Mouse (Mus musculus) hindbrain, embryonic 14.5 days (tissue): Measurements from ENCODE around the gene Aldh1l1. TPM values are rescaled to one million over a fixed set of nuclear protein-coding genes. Genes with fewer than 3 reads are reported as not detected.
A peak's percentile ranks its signal among the peaks of the same experiment; 100 is the strongest.

Source experiments
- ATAC-seq: fragments of 200-750 bp; cut with Nextera tagmentation; 2 replicates; pipeline ENCODE4 v1.8.0; 2017; ENCODE audit warnings: moderate number of reproducible peaks, mild to moderate bottlenecking, moderate TSS enrichment, moderate library complexity; ENCODE audit not compliant: low FRiP score
- DNase-seq: peaks from one replicate; pipeline ENCODE4 v3.0.0-alpha.2; 2015; ENCODE audit warnings: low spot score
- H3K27ac ChIP-seq: fragments of 300-500 bp; sonication (generic); 2 replicates; pipeline ENCODE4 v1.5.1; 2014; ENCODE audit warnings: mild to moderate bottlenecking, moderate library complexity
- H3K27me3 ChIP-seq: fragments of 300-500 bp; sonication (generic); 2 replicates; pipeline ENCODE4 v1.6.1; 2014; ENCODE audit warnings: mild to moderate bottlenecking, low read length, mixed read lengths; ENCODE audit not compliant: control insufficient read depth, insufficient read depth
- H3K36me3 ChIP-seq: fragments of 300-500 bp; sonication (generic); replicated peaks from 2 replicates; pipeline ENCODE4 v1.6.1; 2014; ENCODE audit not compliant: control insufficient read depth, insufficient read depth
- H3K4me1 ChIP-seq: fragments of 300-500 bp; sonication (generic); replicated peaks from 2 replicates; pipeline ENCODE4 v1.6.1; 2014; ENCODE audit warnings: antibody characterized with exemption, low read length, mixed read lengths; ENCODE audit not compliant: control insufficient read depth, insufficient read depth
- H3K4me2 ChIP-seq: fragments of 300-500 bp; sonication (generic); replicated peaks from 2 replicates; pipeline ENCODE4 v1.6.1; 2014; ENCODE audit warnings: mild to moderate bottlenecking, moderate library complexity
- H3K4me3 ChIP-seq: fragments of 300-500 bp; sonication (generic); replicated peaks from 2 replicates; pipeline ENCODE4 v1.5.1; 2014; ENCODE audit warnings: mild to moderate bottlenecking, low read length
- H3K9ac ChIP-seq: fragments of 300-500 bp; sonication (generic); 2 replicates; pipeline ENCODE4 v1.6.1; 2014
- H3K9me3 ChIP-seq: fragments of 300-500 bp; sonication (generic); 2 replicates; pipeline ENCODE4 v1.6.1; 2016; ENCODE audit warnings: low read length; ENCODE audit not compliant: control insufficient read depth
- whole genome bisulfite sequencing: fragments of 180-500 bp; shearing (Covaris S2); extraction: QIAGEN DNeasy Blood & Tissue Kit; methylation state at CpG from one replicate; pipeline ENCODE4 v1.1.7; 2014; 5-methylcytosine and 5-hydroxymethylcytosine counted together
- polyA plus RNA-seq: library from polyadenylated mRNA; unstranded; fragments of >200 nt; fragmentation: Nextera tagmentation; extraction: Ambion mirVana; gene quantifications from 2 replicates; pipeline ENCODE4 v1.2.1, GENCODE M21; 2014

Aldh1l1 gene
- polyA plus RNA-seq, 1 experiment from 2014 or later: 47.0 TPM

DNA sequence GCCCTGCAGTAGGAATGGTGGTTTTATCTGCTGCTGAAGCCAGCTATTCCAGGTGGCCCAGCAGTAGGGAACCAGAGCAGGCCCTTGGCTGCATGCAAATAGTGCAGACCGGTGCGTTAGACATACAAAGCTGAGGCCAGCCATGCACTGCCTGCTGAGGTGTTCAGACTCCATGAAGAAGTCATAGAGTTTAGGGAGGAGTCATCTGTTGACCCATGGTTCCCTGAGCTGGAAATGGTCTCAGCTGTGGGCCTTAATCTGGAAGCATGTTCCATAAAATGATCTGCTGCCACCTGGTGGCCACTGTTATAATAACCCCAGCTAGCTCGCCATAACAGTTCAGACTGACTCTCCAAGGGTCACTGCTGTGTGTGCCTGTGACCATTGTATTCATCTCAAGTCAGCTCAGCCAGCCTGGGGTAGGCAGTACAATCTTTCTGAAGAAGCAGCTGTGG lies 89.1 kb downstream of the Aldh1l1 start:
- Histone ChIP-seq H3K4me2 (no peak overlapping the region), H3K27me3 (no peaks in the 10 kb centered on the region), H3K36me3 (no peaks in the 10 kb centered on the region), H3K27ac (no peak overlapping the region), H3K4me1 (no peaks in the 10 kb centered on the region; the same call in 1 of the 2 replicates), H3K4me3 (no peak overlapping the region), H3K9me3 (no peaks in the 10 kb centered on the region), H3K9ac (no peak overlapping the region)
- ATAC-seq (peak; percentile 71), DNase-seq (peak; percentile 96)
- WGBS: 21% methylated on average over 3 of the region's 3 CpGs

DNA sequence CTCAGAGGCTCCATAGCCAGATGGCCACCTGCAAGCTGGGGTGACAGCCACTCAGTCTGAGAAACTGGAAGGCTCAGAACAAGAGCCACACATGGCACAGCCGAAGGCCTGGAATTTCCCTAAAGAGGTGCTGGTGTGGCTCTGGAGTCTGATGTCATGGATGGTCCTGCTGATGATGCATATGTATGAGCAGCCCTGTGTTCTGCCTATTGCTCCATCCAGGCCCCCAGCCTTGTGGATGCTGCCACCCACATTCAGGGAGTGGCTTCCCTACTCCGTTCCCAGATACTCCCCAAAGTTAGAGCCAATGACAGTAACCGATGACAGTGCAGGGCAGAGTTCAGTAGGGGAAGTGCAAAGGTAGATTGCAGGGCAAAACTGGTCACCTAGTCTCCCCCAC lies 91.9 kb downstream of the Aldh1l1 start:
- Histone ChIP-seq H3K27me3 (no peaks in the 10 kb centered on the region), H3K4me3 (no peak overlapping the region), H3K36me3 (no peaks in the 10 kb centered on the region), H3K27ac (no peak overlapping the region), H3K4me1 (no peaks in the 10 kb centered on the region; the same call in 1 of the 2 replicates), H3K9ac (no peak overlapping the region), H3K4me2 (no peak overlapping the region), H3K9me3 (no peaks in the 10 kb centered on the region)
- DNase-seq (no peak), ATAC-seq (no peak)
- 45% methylated on average over 3 of the region's 3 CpGs for WGBS

DNA sequence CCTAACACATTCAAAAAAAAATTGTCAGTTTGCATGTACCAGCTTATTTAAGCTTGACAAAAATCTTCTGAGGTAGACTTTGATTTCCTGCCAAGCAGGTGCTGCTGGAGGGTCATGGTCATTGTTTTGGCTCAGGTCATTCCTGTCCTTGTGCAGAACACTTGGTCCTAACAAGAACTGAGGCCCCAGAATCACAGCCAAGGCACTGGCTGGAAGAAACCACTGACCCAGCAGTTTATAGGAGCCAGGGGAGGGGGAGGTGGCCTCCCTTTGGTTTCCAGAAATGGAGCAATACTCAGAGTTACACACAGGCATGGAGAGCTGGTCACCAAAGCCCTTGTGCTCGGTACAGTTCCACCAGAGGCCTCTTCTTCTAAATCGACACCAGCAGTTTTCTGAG lies 96.1 kb downstream of the Aldh1l1 start:
- ATAC-seq (no peak), DNase-seq (no peak)
- 83% methylated on average over 2 of the region's 2 CpGs for WGBS
- no peaks in the 10 kb centered on the region for H3K27me3 ChIP-seq
- H3K4me3 ChIP-seq: no peak overlapping the region
- no peak overlapping the region for H3K4me2 ChIP-seq
- H3K4me1 ChIP-seq: no peaks in the 10 kb centered on the region; the same call in 1 of the 2 replicates
- no peaks in the 10 kb centered on the region for H3K9me3 ChIP-seq
- no peaks in the 10 kb centered on the region for H3K36me3 ChIP-seq
- H3K27ac ChIP-seq: no peak overlapping the region
- no peak overlapping the region for H3K9ac ChIP-seq

GRCm38 (mm10) chr6:90588113-90588512 lies 101.9 kb downstream of the Aldh1l1 start:
- H3K4me3 ChIP-seq: no peak overlapping the region
- H3K27ac ChIP-seq: no peak overlapping the region
- no peaks in the 10 kb centered on the region; the same call in 1 of the 2 replicates for H3K36me3 ChIP-seq
- no peaks in the 10 kb centered on the region for H3K4me1 ChIP-seq
- no peaks in the 10 kb centered on the region for H3K9me3 ChIP-seq
- DNase-seq (no peak), ATAC-seq (no peak)
- H3K9ac ChIP-seq: no peak overlapping the region
- no peak overlapping the region for H3K4me2 ChIP-seq
- WGBS: 75% methylated on average over 5 of the region's 5 CpGs
- no peaks in the 10 kb centered on the region for H3K27me3 ChIP-seq

GRCm38 (mm10) chr6:90590707-90591106 lies 104.5 kb downstream of the Aldh1l1 start:
- DNase-seq (no peak), ATAC-seq (no peak)
- Histone ChIP-seq H3K27ac (no peak overlapping the region), H3K9me3 (no peaks in the 10 kb centered on the region), H3K4me3 (no peak overlapping the region), H3K36me3 (no peaks in the 10 kb centered on the region; the same call in 1 of the 2 replicates), H3K4me2 (no peak overlapping the region), H3K27me3 (no peaks in the 10 kb centered on the region), H3K4me1 (no peaks in the 10 kb centered on the region), H3K9ac (no peak overlapping the region)
- WGBS: 94% methylated on average over 1 of the region's 1 CpGs

- Histone ChIP-seq H3K4me2 (no peak overlapping the region), H3K9me3 (no peaks in the 10 kb centered on the region), H3K4me1 (no peaks in the 10 kb centered on the region), H3K27me3 (no peaks in the 10 kb centered on the region), H3K27ac (no peak overlapping the region), H3K9ac (no peak overlapping the region), H3K4me3 (no peak overlapping the region), H3K36me3 (no peaks in the 10 kb centered on the region; the same call in 1 of the 2 replicates)
- DNase-seq (no peak), ATAC-seq (no peak)
- 78% methylated on average over 1 of the region's 1 CpGs for WGBS
Observed at GRCm38 (mm10) chr6:90594972-90595371, 108.7 kb downstream of the Aldh1l1 start.

GRCm38 (mm10) chr6:90597060-90597459 lies 110.8 kb downstream of the Aldh1l1 start:
- Histone ChIP-seq H3K27ac (no peak overlapping the region), H3K36me3 (no peaks in the 10 kb centered on the region), H3K9ac (no peak overlapping the region), H3K4me3 (no peak overlapping the region), H3K27me3 (no peaks in the 10 kb centered on the region), H3K9me3 (no peaks in the 10 kb centered on the region), H3K4me2 (no peak overlapping the region), H3K4me1 (no peaks in the 10 kb centered on the region)
- ATAC-seq (no peak), DNase-seq (no peak)
- WGBS: 83% methylated on average over 4 of the region's 4 CpGs

DNA sequence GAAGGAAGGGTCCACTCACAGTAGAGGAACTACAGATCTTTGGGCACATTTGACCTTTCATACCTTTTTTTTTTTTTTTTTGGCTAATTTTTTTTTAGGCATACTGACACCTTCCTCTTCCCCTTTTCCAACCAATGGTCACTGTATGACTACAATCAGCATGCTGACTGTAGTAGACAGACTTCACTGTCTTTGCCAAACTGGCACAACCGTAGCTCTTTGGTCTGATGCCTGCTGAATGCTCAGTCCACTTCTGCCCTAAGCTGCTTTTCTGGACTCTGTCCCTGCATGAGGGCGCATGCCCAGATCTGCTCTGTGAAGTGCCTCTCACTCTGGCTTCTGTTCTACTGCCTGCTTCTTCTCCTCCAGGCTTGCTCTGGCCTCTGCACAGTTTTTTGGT lies 111.4 kb downstream of the Aldh1l1 start:
- Histone ChIP-seq H3K27ac (no peak overlapping the region), H3K4me3 (no peak overlapping the region), H3K9me3 (no peaks in the 10 kb centered on the region), H3K36me3 (no peaks in the 10 kb centered on the region), H3K27me3 (no peaks in the 10 kb centered on the region), H3K4me1 (no peaks in the 10 kb centered on the region), H3K4me2 (no peak overlapping the region), H3K9ac (no peak overlapping the region)
- no peak for DNase-seq
- 90% methylated on average over 2 of the region's 2 CpGs for WGBS
- ATAC-seq: no peak

GRCm38 (mm10) chr6:90598197-90598596 lies 112.0 kb downstream of the Aldh1l1 start:
- H3K36me3 ChIP-seq: no peaks in the 10 kb centered on the region
- no peak overlapping the region for H3K27ac ChIP-seq
- no peak overlapping the region for H3K4me2 ChIP-seq
- WGBS: 91% methylated on average over 6 of the region's 6 CpGs
- H3K4me1 ChIP-seq: no peaks in the 10 kb centered on the region
- H3K9ac ChIP-seq: no peak overlapping the region
- H3K4me3 ChIP-seq: no peak overlapping the region
- no peaks in the 10 kb centered on the region for H3K9me3 ChIP-seq
- DNase-seq (no peak), ATAC-seq (no peak)
- no peaks in the 10 kb centered on the region for H3K27me3 ChIP-seq

GRCm38 (mm10) chr6:90600351-90600750 lies 114.1 kb downstream of the Aldh1l1 start:
- Histone ChIP-seq H3K4me2 (no peak overlapping the region), H3K36me3 (no peaks in the 10 kb centered on the region), H3K9me3 (no peaks in the 10 kb centered on the region), H3K4me1 (peaks cover 6% of the 10 kb centered on the region; the same call in 1 of the 2 replicates), H3K4me3 (no peak overlapping the region), H3K27me3 (no peaks in the 10 kb centered on the region), H3K9ac (no peak overlapping the region), H3K27ac (no peak overlapping the region)
- 86% methylated on average over 4 of the region's 4 CpGs for WGBS
- ATAC-seq (no peak), DNase-seq (no peak)
